Mouse (Mus musculus) limb, embryonic 11.5 days (tissue): ENCODE results near the gene Slc35f3. TPM values are rescaled to one million over a fixed set of nuclear protein-coding genes. Genes with fewer than 3 reads are reported as not detected.

Experiments used
- ATAC-seq: fragments of 200-750 bp; cut with Nextera tagmentation; 2 replicates; pipeline ENCODE4 v1.8.0; 2017; ENCODE audit warnings: low read depth; ENCODE audit not compliant: insufficient number of reproducible peaks, low FRiP score, low TSS enrichment
- DNase-seq: peaks from one replicate; pipeline ENCODE4 v3.0.0-alpha.2; 2015; ENCODE audit warnings: low spot score
- H3K27ac ChIP-seq: fragments of 300-500 bp; sonication (generic); replicated peaks from 2 replicates; pipeline ENCODE4 v1.5.1; 2014; ENCODE audit warnings: low read depth, mild to moderate bottlenecking, low read length
- H3K27me3 ChIP-seq: fragments of 300-500 bp; sonication (generic); 2 replicates; pipeline ENCODE4 v1.6.1; 2014; ENCODE audit warnings: mild to moderate bottlenecking, low read length, mixed read lengths; ENCODE audit not compliant: control insufficient read depth, insufficient read depth
- H3K36me3 ChIP-seq: fragments of 300-500 bp; sonication (generic); 2 replicates; pipeline ENCODE4 v1.6.1; 2014; ENCODE audit warnings: mild to moderate bottlenecking, low read length, moderate library complexity, mixed read lengths; ENCODE audit not compliant: control insufficient read depth, insufficient read depth
- H3K4me1 ChIP-seq: fragments of 300-500 bp; sonication (generic); 2 replicates; pipeline ENCODE4 v1.6.1; 2014; ENCODE audit warnings: low read length, mixed read lengths; ENCODE audit not compliant: control insufficient read depth, insufficient read depth
- H3K4me2 ChIP-seq: fragments of 300-500 bp; sonication (generic); 2 replicates; pipeline ENCODE4 v1.6.1; 2014; ENCODE audit warnings: low read depth, mild to moderate bottlenecking, moderate library complexity; ENCODE audit not compliant: severe bottlenecking
- H3K4me3 ChIP-seq: fragments of 300-500 bp; sonication (generic); 2 replicates; pipeline ENCODE4 v1.5.1; 2014; ENCODE audit warnings: low read depth, low read length
- H3K9ac ChIP-seq: fragments of 300-500 bp; sonication (generic); 2 replicates; pipeline ENCODE4 v1.6.1; 2014; ENCODE audit warnings: mild to moderate bottlenecking, low read length
- H3K9me3 ChIP-seq: fragments of 300-500 bp; sonication (generic); 2 replicates; pipeline ENCODE4 v1.6.1; 2016; ENCODE audit warnings: low read length; ENCODE audit not compliant: control insufficient read depth
- WGBS: fragments of 180-500 bp; shearing (Covaris S2); extraction: QIAGEN DNeasy Blood & Tissue Kit; methylation state at CpG from one replicate; pipeline ENCODE4 v1.1.7; 2014; 5-methylcytosine and 5-hydroxymethylcytosine counted together
- polyA plus RNA-seq: library from polyadenylated mRNA; unstranded; fragments of >200 nt; fragmentation: Nextera tagmentation; extraction: Ambion mirVana; gene quantifications from 2 replicates; pipeline ENCODE4 v1.2.1, GENCODE M21; 2014

Gene Slc35f3
- polyA plus RNA-seq = not detected in 2 replicates

- peak; percentile 61 for DNase-seq
These were observed at the start of gene Slc35f3 for GRCm38 (mm10) chr8:126298296-126299093. Slc35f3 (plus strand) TSS chr8:126298558.

GRCm38 (mm10) chr8:126250486-126250885 is 47.9 kb upstream of the Slc35f3 start:
- no peak overlapping the region for H3K27ac ChIP-seq
- H3K27me3 ChIP-seq = no peaks in the 10 kb centered on the region
- H3K9me3 ChIP-seq = no peaks in the 10 kb centered on the region
- DNase-seq (no peak), ATAC-seq (no peak)
- no peak overlapping the region for H3K4me2 ChIP-seq
- H3K4me1 ChIP-seq = no peaks in the 10 kb centered on the region
- no peak overlapping the region for H3K9ac ChIP-seq
- 79% methylated on average over 4 of the region's 4 CpGs for WGBS
- H3K36me3 ChIP-seq = no peaks in the 10 kb centered on the region
- no peak overlapping the region for H3K4me3 ChIP-seq

More at GRCm38 (mm10) chr8:126298296-126299093, at the start of gene Slc35f3:
- Histone ChIP-seq H3K27me3 (peaks cover 25% of the 10 kb centered on the region), H3K9ac (peak within 1 kb of the TSS; percentile 49), H3K9me3 (no peaks in the 10 kb centered on the region), H3K27ac (no peak within 1 kb of the TSS), H3K4me1 (no peaks in the 10 kb centered on the region; the same call in 1 of the 2 replicates), H3K36me3 (no peaks in the 10 kb centered on the region), H3K4me2 (peak within 1 kb of the TSS; percentile 91), H3K4me3 (peak within 1 kb of the TSS; percentile 47)
- ATAC-seq = peak; percentile 55
- under 1% methylated on average over 68 of the region's 72 CpGs for WGBS

GRCm38 (mm10) chr8:126256585-126257391 is 41.6 kb upstream of the Slc35f3 start:
- Histone ChIP-seq H3K4me3 (no peak overlapping the region), H3K9ac (no peak overlapping the region), H3K4me2 (no peak overlapping the region), H3K36me3 (no peaks in the 10 kb centered on the region), H3K9me3 (no peaks in the 10 kb centered on the region), H3K4me1 (no peaks in the 10 kb centered on the region), H3K27ac (no peak overlapping the region), H3K27me3 (no peaks in the 10 kb centered on the region)
- DNase-seq (no peak), ATAC-seq (no peak)
- WGBS = 56% methylated on average over 9 of the region's 9 CpGs

GRCm38 (mm10) chr8:126257392-126257681 is 41.0 kb upstream of the Slc35f3 start:
- Histone ChIP-seq H3K4me3 (no peak overlapping the region), H3K4me2 (no peak overlapping the region), H3K36me3 (no peaks in the 10 kb centered on the region), H3K9me3 (no peaks in the 10 kb centered on the region), H3K9ac (no peak overlapping the region), H3K27me3 (no peaks in the 10 kb centered on the region), H3K27ac (no peak overlapping the region), H3K4me1 (no peaks in the 10 kb centered on the region)
- 68% methylated on average over 8 of the region's 8 CpGs for WGBS
- ATAC-seq (no peak), DNase-seq (no peak)

- 5% methylated on average over 15 of the region's 15 CpGs for WGBS
- Histone ChIP-seq H3K4me2 (no peak overlapping the region), H3K27ac (no peak overlapping the region), H3K9me3 (no peaks in the 10 kb centered on the region), H3K36me3 (no peaks in the 10 kb centered on the region), H3K4me1 (no peaks in the 10 kb centered on the region), H3K27me3 (no peaks in the 10 kb centered on the region), H3K4me3 (no peak overlapping the region), H3K9ac (no peak overlapping the region)
- ATAC-seq = no peak
- DNase-seq = peak; percentile 79
These were observed 40.1 kb upstream of the Slc35f3 start for GRCm38 (mm10) chr8:126258175-126258781.

- 78% methylated on average over 1 of the region's 1 CpGs for WGBS
- H3K4me1 ChIP-seq = no peaks in the 10 kb centered on the region
- H3K9ac ChIP-seq = no peak overlapping the region
These were observed 33.2 kb upstream of the Slc35f3 start for GRCm38 (mm10) chr8:126265186-126265585.

GRCm38 (mm10) chr8:126267118-126267517 is 31.2 kb upstream of the Slc35f3 start:
- no peak overlapping the region for H3K4me2 ChIP-seq
- no peaks in the 10 kb centered on the region for H3K4me1 ChIP-seq
- no peak overlapping the region for H3K4me3 ChIP-seq
- WGBS = 30% methylated on average over 8 of the region's 8 CpGs
- no peak for ATAC-seq
- no peak overlapping the region for H3K9ac ChIP-seq
- no peaks in the 10 kb centered on the region for H3K36me3 ChIP-seq
- H3K27me3 ChIP-seq = no peaks in the 10 kb centered on the region
- no peaks in the 10 kb centered on the region for H3K9me3 ChIP-seq
- no peak overlapping the region for H3K27ac ChIP-seq
- no peak for DNase-seq

More at GRCm38 (mm10) chr8:126265186-126265585, 33.2 kb upstream of the Slc35f3 start:
- no peak overlapping the region for H3K27ac ChIP-seq
- H3K27me3 ChIP-seq = no peaks in the 10 kb centered on the region
- no peaks in the 10 kb centered on the region for H3K36me3 ChIP-seq
- ATAC-seq = no peak
- H3K4me2 ChIP-seq = no peak overlapping the region
- DNase-seq = no peak
- H3K9me3 ChIP-seq = no peaks in the 10 kb centered on the region
- no peak overlapping the region for H3K4me3 ChIP-seq

GRCm38 (mm10) chr8:126269733-126270132 is 28.6 kb upstream of the Slc35f3 start:
- no peak overlapping the region for H3K4me2 ChIP-seq
- H3K27ac ChIP-seq = no peak overlapping the region
- no peaks in the 10 kb centered on the region for H3K27me3 ChIP-seq
- no peaks in the 10 kb centered on the region for H3K36me3 ChIP-seq
- H3K4me1 ChIP-seq = no peaks in the 10 kb centered on the region
- H3K9me3 ChIP-seq = no peaks in the 10 kb centered on the region
- no peak for ATAC-seq
- H3K4me3 ChIP-seq = no peak overlapping the region
- no peak for DNase-seq
- no peak overlapping the region for H3K9ac ChIP-seq
- 55% methylated on average over 6 of the region's 6 CpGs for whole genome bisulfite sequencing
